8 mouse cellular contexts compared by ENCODE assay signal in the genomic region with DNA sequence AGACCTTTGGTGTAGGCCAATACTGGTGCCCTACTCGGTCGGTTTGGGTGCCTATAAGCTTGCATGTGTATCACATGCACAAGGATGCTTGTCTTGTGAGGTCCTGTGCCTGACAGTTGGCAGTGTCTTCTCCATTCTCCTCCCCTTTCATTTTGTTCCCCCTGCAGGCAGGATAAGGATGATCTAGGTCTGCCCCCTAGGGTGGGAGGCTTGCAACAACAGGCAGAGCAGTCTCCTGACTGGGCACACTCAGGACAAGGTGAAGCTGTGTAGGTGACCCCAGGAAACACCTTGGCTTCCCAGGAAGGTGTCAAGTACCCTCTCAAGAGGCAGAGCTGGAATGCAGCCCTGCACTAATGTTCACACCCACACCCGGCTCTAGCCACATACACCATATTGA. TPM values are rescaled to one million over a fixed set of nuclear protein-coding genes. Genes with fewer than 3 reads are reported as not detected.
DNase-seq lines count a peak whose midpoint lies in the region; ATAC-seq and TF ChIP-seq lines count a peak whose summit lies in the region.

No protein-coding gene starts in this region.

- 44% methylated on average over 3 of the region's 3 CpGs for WGBS in heart, adult 2 months
- 50% methylated on average over 3 of the region's 3 CpGs for WGBS in kidney, embryonic 15.5 days
- WGBS in liver, embryonic 16.5 days (ENCODE audit: insufficient replicate concordance), result 45% methylated on average over 3 of the region's 3 CpGs
- 63% methylated on average over 3 of the region's 3 CpGs for WGBS in thymus, adult 2 months

- TF ChIP-seq CTCF in heart, adult 2 months (IDR thresholded peaks at IDR 0.05), result peak; percentile 98
- peak; percentile 62; the same call in 1 of the 2 replicates for TF ChIP-seq CTCF in thymus, adult 2 months (IDR thresholded peaks at IDR 0.05; ENCODE audit: borderline replicate concordance, control insufficient read depth, extremely low read depth, insufficient read depth, low read length, poor library complexity)

- H3K4me3 ChIP-seq in heart, adult 2 months, result no peak overlapping the region
- H3K4me3 ChIP-seq in kidney, embryonic 15.5 days (replicated peaks), result no peak overlapping the region
- H3K4me3 ChIP-seq in liver, embryonic 16.5 days (ENCODE audit: low read depth, low read length), result no peak overlapping the region
- no peak overlapping the region for H3K4me3 ChIP-seq in thymus, adult 2 months (ENCODE audit: control insufficient read depth, insufficient read depth, low read length)

- H3K9ac ChIP-seq in heart, adult 2 months (ENCODE audit: low read depth, low read length), result no peak overlapping the region
- H3K9ac ChIP-seq in kidney, embryonic 15.5 days, result no peak overlapping the region
- H3K9ac ChIP-seq in liver, embryonic 16.5 days (ENCODE audit: low read depth, low read length), result no peak overlapping the region

- peaks cover 7% of the 10 kb centered on the region for H3K4me1 ChIP-seq in heart, adult 2 months (ENCODE audit: control insufficient read depth, insufficient read depth, low read length)
- H3K4me1 ChIP-seq in kidney, embryonic 15.5 days, result no peaks in the 10 kb centered on the region
- H3K4me1 ChIP-seq in liver, embryonic 16.5 days (ENCODE audit: control insufficient read depth, low read depth, low read length), result no peaks in the 10 kb centered on the region
- no peaks in the 10 kb centered on the region for H3K4me1 ChIP-seq in thymus, adult 2 months (replicated peaks; ENCODE audit: control insufficient read depth, insufficient read depth, low read length)

- H3K9me3 ChIP-seq in kidney, embryonic 15.5 days (replicated peaks), result no peaks in the 10 kb centered on the region
- no peaks in the 10 kb centered on the region for H3K9me3 ChIP-seq in liver, embryonic 16.5 days (replicated peaks; ENCODE audit: control insufficient read depth, low read length)

- peak; percentile 80; the same call in 1 of the 2 replicates for TF ChIP-seq EP300 in heart, adult 2 months (IDR thresholded peaks at IDR 0.05; ENCODE audit: insufficient read depth, low read depth, low read length)

- H3K36me3 ChIP-seq in heart, adult 2 months (ENCODE audit: control insufficient read depth, insufficient read depth, low read length), result no peaks in the 10 kb centered on the region
- peaks cover 20% of the 10 kb centered on the region for H3K36me3 ChIP-seq in kidney, embryonic 15.5 days
- H3K36me3 ChIP-seq in liver, embryonic 16.5 days (ENCODE audit: control insufficient read depth, insufficient read depth), result no peaks in the 10 kb centered on the region
- no peaks in the 10 kb centered on the region for H3K36me3 ChIP-seq in thymus, adult 2 months (ENCODE audit: control insufficient read depth, insufficient read depth, low read length)

- ATAC-seq in CD4-positive, CD25-positive, alpha-beta regulatory T cell, adult 4 months, result peak; percentile 70
- ATAC-seq in kidney, embryonic 15.5 days (replicated peaks; ENCODE audit: low FRiP score), result peak; percentile 47
- ATAC-seq in liver, embryonic 16.5 days (ENCODE audit: low read depth), result peak; percentile 43

- TF ChIP-seq POLR2A in heart, adult 2 months (IDR thresholded peaks at IDR 0.05; ENCODE audit: insufficient read depth, low read depth, low read length), result no peak
- no peak for TF ChIP-seq POLR2A in thymus, adult 2 months (IDR thresholded peaks at IDR 0.05; ENCODE audit: control insufficient read depth, extremely low read depth, insufficient read depth, low read length, poor library complexity)

- H3K27ac ChIP-seq in heart, adult 2 months, result no peak overlapping the region
- H3K27ac ChIP-seq in kidney, embryonic 15.5 days, result no peak overlapping the region
- no peak overlapping the region for H3K27ac ChIP-seq in liver, embryonic 16.5 days (ENCODE audit: low read length)
- no peak overlapping the region for H3K27ac ChIP-seq in thymus, adult 2 months (ENCODE audit: control insufficient read depth, insufficient read depth, low read length)

- intact Hi-C loops in heart, adult 2 months (cut with DNase I), result loop anchor here (1.0 to 5.0 kb wide), 2 partner anchors 59 to 215 kb away; a partner anchor contains a TSS

- DNase-seq in adrenal gland, adult (ENCODE audit: inconsistent age in 2 of 2, low spot score in 1 of 2), result peak; percentile 79 to 93
- peak; percentile 61 for DNase-seq in embryo, embryonic 10.5 days (ENCODE audit: low spot score)
- peak; percentile 65 to 76 for DNase-seq in heart, adult 2 months
- DNase-seq in ovary, adult 18-20 months (ENCODE audit: low spot score), result peak; percentile 36
- peak; percentile 61 for DNase-seq in thymus, adult 2 months

- no peaks in the 10 kb centered on the region for H3K27me3 ChIP-seq in heart, adult 2 months (ENCODE audit: control insufficient read depth, insufficient read depth, low read length)
- no peaks in the 10 kb centered on the region for H3K27me3 ChIP-seq in kidney, embryonic 15.5 days
- H3K27me3 ChIP-seq in liver, embryonic 16.5 days (ENCODE audit: control insufficient read depth, insufficient read depth, low read depth, low read length), result no peaks in the 10 kb centered on the region
- no peaks in the 10 kb centered on the region for H3K27me3 ChIP-seq in thymus, adult 2 months (ENCODE audit: control insufficient read depth, insufficient read depth, low read length)

- H3K79me2 ChIP-seq in heart, adult 2 months (replicated peaks; ENCODE audit: control insufficient read depth, insufficient read depth, low read length), result no peaks in the 10 kb centered on the region; the same call in 1 of the 2 replicates

- H3K4me2 ChIP-seq in kidney, embryonic 15.5 days, result no peak overlapping the region
- H3K4me2 ChIP-seq in liver, embryonic 16.5 days (ENCODE audit: low read depth, low read length), result no peak overlapping the region

RNA-seq across cellular contexts. Expression of a gene that starts 24.3 kb away (rescaled TPM):
- 100 to 1,000 TPM in 1 of 2 experiments, 10 to 100 TPM in 1; 87.1 to 104 TPM for polyA plus RNA-seq in CD4-positive, CD25-positive, alpha-beta regulatory T cell, adult 4 months (2017; shearing (Covaris generic))
- total RNA-seq in heart, adult 2 months (2021), result 10 to 100 TPM; 33.6 to 36.4 TPM
- polyA plus RNA-seq in heart, adult 2 months (2012; rRNA removed), result 27.7 and 33.4 TPM in 2 replicates
- 86.5 and 88.1 TPM in 2 replicates for polyA plus RNA-seq in kidney, embryonic 15.5 days (2015; fragmentation: Nextera tagmentation; extraction: Ambion mirVana)
- 60.2 and 63.0 TPM in 2 replicates for polyA plus RNA-seq in liver, embryonic 16.5 days (2015; fragmentation: Nextera tagmentation; extraction: Ambion mirVana)
- polyA plus RNA-seq in thymus, adult 2 months (2012; rRNA removed), result 69.1 and 75.6 TPM in 2 replicates

RNA-seq across cellular contexts. Expression of a gene that starts 27.7 kb away (rescaled TPM):
- polyA plus RNA-seq in CD4-positive, CD25-positive, alpha-beta regulatory T cell, adult 4 months (2017; shearing (Covaris generic)), result 10 to 100 TPM; 14.1 to 24.8 TPM
- 10 to 100 TPM; 75.0 to 80.4 TPM for total RNA-seq in heart, adult 2 months (2021)
- polyA plus RNA-seq in heart, adult 2 months (2012; rRNA removed), result 69.0 and 76.9 TPM in 2 replicates
- polyA plus RNA-seq in kidney, embryonic 15.5 days (2015; fragmentation: Nextera tagmentation; extraction: Ambion mirVana), result 61.1 and 63.7 TPM in 2 replicates
- polyA plus RNA-seq in liver, embryonic 16.5 days (2015; fragmentation: Nextera tagmentation; extraction: Ambion mirVana), result 10.6 and 11.9 TPM in 2 replicates
- polyA plus RNA-seq in thymus, adult 2 months (2012; rRNA removed), result 34.5 and 38.9 TPM in 2 replicates

RNA-seq across cellular contexts. Expression of a gene that starts 41.5 kb away (rescaled TPM):
- polyA plus RNA-seq in CD4-positive, CD25-positive, alpha-beta regulatory T cell, adult 4 months (2017; shearing (Covaris generic)), result not detected
- total RNA-seq in heart, adult 2 months (2021), result 1 to 10 TPM; 3.0 to 3.1 TPM
- 5.9 and 9.0 TPM in 2 replicates for polyA plus RNA-seq in heart, adult 2 months (2012; rRNA removed)
- polyA plus RNA-seq in kidney, embryonic 15.5 days (2015; fragmentation: Nextera tagmentation; extraction: Ambion mirVana), result 79.2 and 92.8 TPM in 2 replicates
- 4.2 and 5.3 TPM in 2 replicates for polyA plus RNA-seq in liver, embryonic 16.5 days (2015; fragmentation: Nextera tagmentation; extraction: Ambion mirVana)
- 19.9 and 30.7 TPM in 2 replicates for polyA plus RNA-seq in thymus, adult 2 months (2012; rRNA removed)

Comparison
In these comparisons a context has a peak if more than half of its experiments do, and no peak if none do; other contexts are left out.
1. DNase-seq: peak in every context shown above with its lines; median percentile 86 in adrenal gland, adult; 70 in heart, adult 2 months; 61 in embryo, embryonic 10.5 days; 61 in thymus, adult 2 months; 36 in ovary, adult 18-20 months.